Mouse (Mus musculus): ENCODE measurements around the gene Prokr1. TPM values are rescaled to one million over a fixed set of nuclear protein-coding genes. Genes with fewer than 3 reads are reported as not detected.

Gene Prokr1
- polyA plus RNA-seq, 1 experiment from 2014 or later = 3.1 TPM

- H3K4me1 ChIP-seq (replicated peaks) = no peaks in the 10 kb centered on the region
- no peak overlapping the region for H3K9ac ChIP-seq
- H3K4me2 ChIP-seq = no peak overlapping the region
- H3K27ac ChIP-seq = no peak overlapping the region
- H3K27me3 ChIP-seq = no peaks in the 10 kb centered on the region
- H3K4me3 ChIP-seq = no peak overlapping the region
- H3K36me3 ChIP-seq = no peaks in the 10 kb centered on the region
- WGBS = 84% methylated on average over 4 of the region's 4 CpGs
- no peak for ATAC-seq (ENCODE audit: low FRiP score)
- H3K9me3 ChIP-seq = no peaks in the 10 kb centered on the region
Observed at GRCm38 (mm10) chr6:87564356-87564755, 26.2 kb downstream of the Prokr1 start.

- Histone ChIP-seq H3K9ac (no peak overlapping the region), H3K4me2 (no peak overlapping the region), H3K4me1 (replicated peaks) (no peaks in the 10 kb centered on the region), H3K9me3 (no peaks in the 10 kb centered on the region), H3K27me3 (no peaks in the 10 kb centered on the region), H3K4me3 (no peak overlapping the region), H3K27ac (no peak overlapping the region), H3K36me3 (no peaks in the 10 kb centered on the region)
- 79% methylated on average over 3 of the region's 3 CpGs for WGBS
- ATAC-seq (ENCODE audit: low FRiP score) = no peak
Observed at GRCm38 (mm10) chr6:87553724-87554123, 36.8 kb downstream of the Prokr1 start.

- Histone ChIP-seq H3K27ac (no peak overlapping the region), H3K4me1 (replicated peaks) (no peaks in the 10 kb centered on the region)
- WGBS = 59% methylated on average over 7 of the region's 7 CpGs
Observed at GRCm38 (mm10) chr6:87552054-87552807, 38.3 kb downstream of the Prokr1 start.

GRCm38 (mm10) chr6:87547836-87548235 is 42.7 kb downstream of the Prokr1 start:
- Histone ChIP-seq H3K36me3 (no peaks in the 10 kb centered on the region), H3K27me3 (no peaks in the 10 kb centered on the region), H3K27ac (no peak overlapping the region), H3K4me3 (no peak overlapping the region), H3K4me1 (replicated peaks) (peaks cover 8% of the 10 kb centered on the region; the same call in 1 of the 2 replicates), H3K9ac (no peak overlapping the region), H3K4me2 (no peak overlapping the region), H3K9me3 (no peaks in the 10 kb centered on the region; the same call in 1 of the 2 replicates)
- ATAC-seq (ENCODE audit: low FRiP score) = no peak
- 90% methylated on average over 7 of the region's 7 CpGs for WGBS

More at GRCm38 (mm10) chr6:87552054-87552807, 38.3 kb downstream of the Prokr1 start:
- Histone ChIP-seq H3K4me3 (no peak overlapping the region), H3K4me2 (no peak overlapping the region), H3K9ac (no peak overlapping the region), H3K9me3 (no peaks in the 10 kb centered on the region), H3K27me3 (no peaks in the 10 kb centered on the region), H3K36me3 (no peaks in the 10 kb centered on the region)
- ATAC-seq (ENCODE audit: low FRiP score) = no peak

- 86% methylated on average over 4 of the region's 4 CpGs for WGBS
- ATAC-seq (ENCODE audit: low FRiP score) = no peak
- Histone ChIP-seq H3K9me3 (no peaks in the 10 kb centered on the region; the same call in 1 of the 2 replicates), H3K9ac (no peak overlapping the region), H3K36me3 (no peaks in the 10 kb centered on the region), H3K4me2 (no peak overlapping the region), H3K4me3 (no peak overlapping the region), H3K27ac (no peak overlapping the region), H3K27me3 (no peaks in the 10 kb centered on the region), H3K4me1 (replicated peaks) (peaks cover 8% of the 10 kb centered on the region; the same call in 1 of the 2 replicates)
Observed at GRCm38 (mm10) chr6:87547431-87547830, 43.1 kb downstream of the Prokr1 start.

DNA sequence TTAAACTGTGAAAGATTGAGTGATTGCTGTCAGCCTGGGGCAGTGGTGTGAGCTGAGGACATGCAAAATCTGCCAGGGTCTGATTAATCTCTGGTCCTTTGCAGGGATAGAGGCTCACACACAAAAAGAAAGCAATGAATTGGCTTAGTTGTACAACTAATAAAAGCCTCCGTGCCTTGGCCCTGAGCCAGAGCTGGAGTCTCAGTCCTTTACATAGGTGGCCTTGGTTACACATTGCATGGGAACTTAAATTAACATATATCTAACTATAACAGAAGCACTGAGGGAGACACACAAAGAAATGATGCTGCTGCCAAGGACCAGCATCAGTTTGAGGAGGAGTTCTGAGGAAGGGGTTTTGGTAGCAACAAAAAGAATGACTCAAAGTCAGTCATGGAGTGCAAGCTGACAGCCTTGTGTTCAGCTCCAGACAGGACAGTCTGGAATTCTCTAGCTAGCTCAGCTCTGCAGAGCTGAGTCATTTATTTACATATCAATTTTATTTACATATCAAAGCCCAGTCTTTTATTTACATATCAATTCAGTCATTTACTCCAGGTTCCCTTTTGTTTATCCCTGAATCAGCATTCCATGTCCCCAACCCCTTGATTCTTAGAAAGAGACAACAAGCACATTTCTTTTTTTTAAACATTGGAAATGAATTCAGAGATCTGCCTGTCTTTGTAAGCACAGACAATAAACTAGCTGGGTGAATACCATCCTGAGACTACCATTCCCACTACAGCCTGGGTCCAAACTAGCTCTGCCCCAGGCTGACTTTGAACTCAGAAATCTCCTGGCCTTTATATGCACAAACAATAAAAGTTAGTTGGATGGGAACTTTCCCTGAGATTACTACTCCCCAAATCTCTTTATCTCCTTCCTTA is 45.0 kb downstream of the Prokr1 start:
- peak; percentile 95 for ATAC-seq (ENCODE audit: low FRiP score)
- Histone ChIP-seq H3K9ac (no peak overlapping the region), H3K4me1 (replicated peaks) (peaks cover 8% of the 10 kb centered on the region), H3K4me3 (no peak overlapping the region), H3K4me2 (no peak overlapping the region), H3K27me3 (no peaks in the 10 kb centered on the region), H3K27ac (peak overlapping the region; percentile 2; the same call in 1 of the 2 replicates), H3K9me3 (no peaks in the 10 kb centered on the region; the same call in 1 of the 2 replicates), H3K36me3 (no peaks in the 10 kb centered on the region)
- WGBS = 6% methylated on average over 1 of the region's 1 CpGs

- H3K9me3 ChIP-seq = no peaks in the 10 kb centered on the region; the same call in 1 of the 2 replicates
- H3K4me3 ChIP-seq = no peak overlapping the region
- no peak overlapping the region for H3K4me2 ChIP-seq
- no peak overlapping the region for H3K9ac ChIP-seq
- H3K4me1 ChIP-seq (replicated peaks) = peaks cover 16% of the 10 kb centered on the region
- no peak overlapping the region for H3K27ac ChIP-seq
- no peak for ATAC-seq (ENCODE audit: low FRiP score)
- H3K36me3 ChIP-seq = no peaks in the 10 kb centered on the region
- H3K27me3 ChIP-seq = no peaks in the 10 kb centered on the region
- WGBS = 70% methylated on average over 9 of the region's 9 CpGs
Observed at GRCm38 (mm10) chr6:87542027-87542426, 48.5 kb downstream of the Prokr1 start.

GRCm38 (mm10) chr6:87541171-87541571 is 49.4 kb downstream of the Prokr1 start:
- H3K4me3 ChIP-seq = no peak overlapping the region
- H3K4me1 ChIP-seq (replicated peaks) = peaks cover 16% of the 10 kb centered on the region
- no peaks in the 10 kb centered on the region for H3K36me3 ChIP-seq
- H3K4me2 ChIP-seq = no peak overlapping the region
- 90% methylated on average over 6 of the region's 6 CpGs for WGBS
- no peaks in the 10 kb centered on the region; the same call in 1 of the 2 replicates for H3K9me3 ChIP-seq
- no peak overlapping the region for H3K27ac ChIP-seq
- H3K27me3 ChIP-seq = no peaks in the 10 kb centered on the region
- H3K9ac ChIP-seq = no peak overlapping the region
- ATAC-seq (ENCODE audit: low FRiP score) = no peak

- no peak overlapping the region for H3K27ac ChIP-seq
- no peak for ATAC-seq (ENCODE audit: low FRiP score)
- no peak overlapping the region for H3K4me3 ChIP-seq
- no peaks in the 10 kb centered on the region for H3K36me3 ChIP-seq
- H3K4me2 ChIP-seq = no peak overlapping the region
- H3K27me3 ChIP-seq = no peaks in the 10 kb centered on the region
- H3K9me3 ChIP-seq = no peaks in the 10 kb centered on the region
- peaks cover 8% of the 10 kb centered on the region; the same call in 1 of the 2 replicates for H3K4me1 ChIP-seq (replicated peaks)
- WGBS = 81% methylated on average over 15 of the region's 15 CpGs
- H3K9ac ChIP-seq = no peak overlapping the region
Observed at GRCm38 (mm10) chr6:87538376-87539270, 51.9 kb downstream of the Prokr1 start.

GRCm38 (mm10) chr6:87537678-87538077 is 52.9 kb downstream of the Prokr1 start:
- H3K4me1 ChIP-seq (replicated peaks) = peaks cover 11% of the 10 kb centered on the region; the same call in 1 of the 2 replicates
- no peak for ATAC-seq (ENCODE audit: low FRiP score)
- no peak overlapping the region for H3K9ac ChIP-seq
- WGBS = 75% methylated on average over 5 of the region's 5 CpGs
- H3K27me3 ChIP-seq = no peaks in the 10 kb centered on the region
- H3K36me3 ChIP-seq = no peaks in the 10 kb centered on the region
- no peak overlapping the region for H3K27ac ChIP-seq
- no peak overlapping the region for H3K4me2 ChIP-seq
- no peak overlapping the region for H3K4me3 ChIP-seq
- H3K9me3 ChIP-seq = no peaks in the 10 kb centered on the region

DNA sequence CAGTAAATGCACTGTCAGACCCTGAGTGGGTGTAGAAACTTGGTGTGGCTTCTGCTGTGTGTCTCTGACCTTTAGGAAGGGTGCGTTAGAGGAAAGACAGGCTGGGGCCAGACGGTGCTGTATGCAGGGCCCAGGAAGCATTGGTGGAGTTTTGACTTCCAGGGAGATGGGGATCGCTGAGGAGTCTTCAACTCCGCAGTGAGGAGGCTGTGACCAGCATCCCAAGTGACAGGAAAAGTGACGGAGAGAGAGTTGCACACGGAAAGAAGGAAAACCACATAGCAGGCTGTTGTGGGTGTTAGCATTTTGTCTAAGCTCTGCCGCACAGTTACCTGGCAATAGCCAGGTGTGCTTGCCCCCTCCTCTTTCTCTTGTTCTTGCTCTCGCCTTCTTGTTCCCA is 54.3 kb downstream of the Prokr1 start:
- no peaks in the 10 kb centered on the region for H3K9me3 ChIP-seq
- H3K9ac ChIP-seq = no peak overlapping the region
- no peak overlapping the region for H3K27ac ChIP-seq
- 71% methylated on average over 8 of the region's 8 CpGs for WGBS
- H3K4me2 ChIP-seq = no peak overlapping the region
- no peak for ATAC-seq (ENCODE audit: low FRiP score)
- no peak overlapping the region for H3K4me3 ChIP-seq
- H3K4me1 ChIP-seq (replicated peaks) = peaks cover 11% of the 10 kb centered on the region; the same call in 1 of the 2 replicates
- no peaks in the 10 kb centered on the region for H3K36me3 ChIP-seq
- no peaks in the 10 kb centered on the region for H3K27me3 ChIP-seq
